Mouse (Mus musculus): ENCODE measurements around the gene Rmnd5a. TPM values are rescaled to one million over a fixed set of nuclear protein-coding genes. Genes with fewer than 3 reads are reported as not detected.
"Not testable (repeated sequence)": the region's sequence is repeated elsewhere in the genome, so short reads cannot be mapped to it uniquely, and the experiment has no call there.

Gene Rmnd5a
- 10 to 100 TPM; 76.1 to 96.7 (median 85.5) TPM for total RNA-seq (2022)

GRCm38 (mm10) chr6:71440492-71441250 lies at the start of gene Rmnd5a:
Gene Rmnd5a, minus strand, starts transcription at chr6:71440637.
- DNase-seq, result peak; percentile 98

GRCm38 (mm10) chr6:71487966-71488365 lies 47.5 kb upstream of the Rmnd5a start:
- no peak for DNase-seq

- no peak for DNase-seq
Measured at GRCm38 (mm10) chr6:71486867-71487266, 46.4 kb upstream of the Rmnd5a start.

- DNase-seq, result no peak
Measured at GRCm38 (mm10) chr6:71486226-71486625, 45.8 kb upstream of the Rmnd5a start.

DNA sequence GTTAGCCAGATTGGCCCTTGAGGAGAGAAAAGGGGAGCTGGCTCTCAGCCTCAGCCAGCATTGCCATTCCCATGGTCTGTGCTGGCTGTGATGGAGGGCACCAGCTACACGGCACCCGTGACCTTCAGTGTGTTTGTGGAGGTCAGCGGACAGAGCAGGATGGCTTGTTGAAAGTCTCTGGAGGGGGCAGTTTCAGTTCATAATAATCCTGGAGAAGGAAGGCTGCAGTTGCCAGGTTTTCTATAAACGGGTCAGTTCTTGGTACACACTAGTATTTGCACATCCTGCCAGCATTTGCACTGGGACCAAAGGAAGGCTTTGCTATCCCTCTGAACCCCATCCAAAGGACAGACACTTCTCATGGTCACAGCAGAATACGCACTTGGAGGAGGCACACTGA lies 44.8 kb upstream of the Rmnd5a start:
- peak; percentile 31 for DNase-seq

GRCm38 (mm10) chr6:71481136-71481535 lies 40.7 kb upstream of the Rmnd5a start:
- no peak for DNase-seq

- no peak for DNase-seq
Measured at GRCm38 (mm10) chr6:71480136-71480535, 39.7 kb upstream of the Rmnd5a start.

DNA sequence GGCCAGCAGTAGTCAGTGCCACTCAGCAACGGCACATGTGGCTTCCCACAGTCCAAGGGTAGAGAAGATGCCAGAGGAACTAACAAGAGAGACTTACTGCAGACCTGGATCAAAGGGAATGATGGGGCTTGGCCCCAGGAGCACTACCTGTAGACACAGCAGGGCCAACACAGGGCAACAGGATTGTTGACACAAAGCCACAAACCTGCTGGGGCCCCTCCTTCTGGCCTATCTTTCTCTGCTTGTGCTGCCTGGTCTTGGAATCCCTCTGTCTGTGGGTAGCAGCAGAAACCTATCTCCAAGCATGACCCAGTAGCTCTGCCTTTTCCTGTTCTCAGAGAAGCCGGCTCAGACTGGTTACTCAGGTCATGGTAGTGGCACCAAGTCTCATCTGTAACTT lies 39.2 kb upstream of the Rmnd5a start:
- not testable (repeated sequence) for DNase-seq

DNA sequence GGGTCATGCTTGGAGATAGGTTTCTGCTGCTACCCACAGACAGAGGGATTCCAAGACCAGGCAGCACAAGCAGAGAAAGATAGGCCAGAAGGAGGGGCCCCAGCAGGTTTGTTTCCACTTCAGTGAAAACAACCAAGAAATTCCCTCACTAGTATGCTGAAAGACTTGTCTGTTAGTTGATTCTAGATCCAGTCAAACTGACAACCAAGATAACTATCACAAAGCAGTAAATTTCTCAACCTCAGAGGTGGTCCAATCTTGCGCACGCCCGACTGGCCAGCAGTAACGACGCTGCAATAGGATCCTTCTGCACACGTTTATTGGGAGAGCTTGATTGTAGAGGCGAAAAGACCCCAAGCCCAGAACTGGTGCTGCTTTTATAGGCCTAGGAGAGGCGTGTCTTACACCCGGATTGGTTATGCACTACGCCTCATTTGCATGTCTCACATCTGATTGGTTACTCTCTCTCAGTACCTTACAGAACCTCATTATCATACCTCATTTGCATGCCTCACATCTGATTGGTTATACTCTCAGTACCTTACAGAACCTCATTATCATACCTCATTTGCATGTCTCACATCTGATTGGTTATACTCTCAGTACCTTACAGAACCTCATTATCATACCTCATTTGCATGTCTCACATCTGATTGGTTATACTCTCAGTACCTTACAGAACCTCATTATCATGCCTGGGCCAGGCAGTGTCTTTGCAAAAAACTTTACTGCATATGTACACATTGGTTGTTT lies 38.6 kb upstream of the Rmnd5a start:
- not testable (repeated sequence) for DNase-seq

GRCm38 (mm10) chr6:71476783-71477182 lies 36.3 kb upstream of the Rmnd5a start:
- DNase-seq, result no peak

GRCm38 (mm10) chr6:71475604-71476003 lies 35.2 kb upstream of the Rmnd5a start:
- no peak for DNase-seq

- DNase-seq, result no peak
Measured at GRCm38 (mm10) chr6:71472786-71473185, 32.3 kb upstream of the Rmnd5a start.

DNA sequence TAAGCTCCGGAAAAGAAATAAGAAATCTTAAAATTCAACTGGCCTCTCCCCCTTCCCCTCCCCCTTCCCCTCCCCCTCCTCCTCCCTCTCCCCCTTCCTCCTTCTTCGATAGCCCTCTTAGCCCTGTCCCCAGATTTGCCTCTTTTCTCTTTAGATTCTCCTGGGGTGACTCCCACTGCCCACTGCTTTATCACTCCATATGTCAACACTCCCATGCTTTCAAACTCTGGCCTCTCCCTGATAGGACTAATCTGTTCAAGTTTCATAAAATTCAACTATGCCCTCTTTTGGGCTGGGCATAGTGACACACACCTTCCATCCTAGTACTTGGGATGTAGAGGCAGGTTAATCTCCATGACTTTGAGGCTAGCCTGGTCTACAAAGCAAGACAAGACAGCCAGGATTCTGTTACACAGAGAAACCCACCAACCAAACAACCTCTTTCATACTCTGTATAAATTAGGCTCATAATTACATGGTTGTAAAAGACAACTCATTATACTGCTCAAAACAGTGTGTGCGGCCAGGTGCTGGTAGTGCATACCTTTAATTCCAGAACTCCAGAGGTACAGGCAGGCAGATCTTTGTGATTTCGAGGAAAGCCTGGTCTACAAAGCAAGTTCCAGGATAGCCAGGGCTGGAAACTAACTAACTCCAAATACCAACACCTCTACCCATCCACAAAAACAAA lies 31.5 kb upstream of the Rmnd5a start:
- no peak for DNase-seq

DNA sequence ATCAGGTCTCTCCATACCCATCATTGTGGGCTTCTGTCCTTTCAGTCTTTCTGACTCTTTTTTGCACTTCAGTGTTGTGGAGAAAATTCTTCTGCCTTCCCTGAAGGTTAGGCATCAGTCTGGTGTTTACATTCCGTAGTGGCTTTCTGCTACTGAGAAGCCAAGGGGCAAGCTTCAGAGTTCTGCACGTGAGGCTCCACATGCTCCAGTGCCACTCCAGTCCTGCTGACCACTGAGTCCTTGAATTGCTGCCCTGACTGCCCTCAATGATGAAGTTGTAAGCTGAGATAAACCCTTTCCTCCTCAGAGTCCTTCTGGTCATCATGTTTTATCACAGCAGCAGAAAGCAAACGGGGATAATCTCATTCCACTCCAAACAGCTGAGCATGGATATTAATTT lies 28.9 kb upstream of the Rmnd5a start:
- peak; percentile 58 for DNase-seq

- no peak for DNase-seq
Measured at GRCm38 (mm10) chr6:71467766-71468165, 27.3 kb upstream of the Rmnd5a start.

DNA sequence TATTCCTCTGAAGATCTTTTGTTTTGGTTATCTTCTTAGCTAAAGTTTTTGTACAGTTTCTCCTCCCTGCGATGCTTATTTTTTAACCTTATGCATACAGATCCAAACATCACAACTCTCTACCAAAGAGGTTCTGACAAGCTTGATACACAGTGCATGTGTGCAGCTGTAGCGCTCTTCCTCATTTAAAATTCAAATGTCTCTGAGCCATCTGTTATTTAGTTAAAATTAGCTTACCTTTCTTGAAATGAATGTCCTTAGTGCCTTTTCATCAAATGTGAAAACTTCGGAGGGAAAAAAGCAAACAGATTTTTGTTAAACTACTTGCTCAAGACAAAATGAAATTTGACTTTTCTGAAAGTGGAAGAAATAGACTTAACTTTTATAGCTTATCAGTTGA lies 24.7 kb upstream of the Rmnd5a start:
- no peak for DNase-seq

- no peak for DNase-seq
Measured at GRCm38 (mm10) chr6:71457956-71458608, 17.6 kb upstream of the Rmnd5a start.

- not testable (repeated sequence) for DNase-seq
Measured at GRCm38 (mm10) chr6:71453983-71454739, 13.7 kb upstream of the Rmnd5a start.

DNA sequence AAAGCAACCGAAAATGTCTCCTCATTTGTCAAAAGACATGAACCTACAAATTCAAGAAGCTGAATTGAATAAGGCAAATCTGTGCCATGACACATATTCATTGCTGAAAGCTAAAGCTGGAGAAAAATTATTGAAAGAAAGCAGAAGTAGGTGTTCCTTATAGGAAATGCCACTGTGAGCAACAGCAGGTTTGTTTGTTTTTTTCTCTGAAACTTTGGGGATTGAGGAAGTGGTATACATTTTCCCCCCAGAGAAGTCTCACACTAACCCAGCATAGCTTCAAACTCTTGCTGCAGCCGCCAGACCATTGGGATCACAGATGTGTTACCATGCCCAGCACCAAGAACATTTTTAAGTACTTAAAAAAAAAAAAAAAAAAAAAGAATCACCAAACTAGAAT lies 12.4 kb upstream of the Rmnd5a start:
- no peak for DNase-seq

DNA sequence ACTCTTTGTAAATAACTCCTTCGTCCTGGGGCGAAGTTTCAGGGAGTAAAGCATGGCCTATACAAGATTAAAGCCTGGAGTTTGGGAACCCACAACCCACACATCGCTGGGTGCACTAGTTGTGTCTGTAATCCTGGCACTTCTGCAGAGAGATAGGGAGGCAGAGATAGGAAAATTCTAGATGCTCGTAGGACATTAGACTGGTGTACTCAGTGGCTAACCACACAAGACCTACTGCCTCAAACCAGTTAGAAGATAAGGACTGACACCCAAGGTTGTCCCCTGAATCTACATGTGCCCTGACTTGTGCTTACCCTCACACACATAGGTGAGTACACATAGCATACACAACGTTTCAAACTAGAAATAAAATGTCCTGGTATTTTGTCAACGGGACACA lies 5.1 kb upstream of the Rmnd5a start:
- no peak for DNase-seq

GRCm38 (mm10) chr6:71444756-71445155 lies 4.3 kb upstream of the Rmnd5a start:
- DNase-seq, result no peak

- DNase-seq, result no peak
Measured at GRCm38 (mm10) chr6:71442130-71442529, 1.7 kb upstream of the Rmnd5a start.
